In the genomic region with DNA sequence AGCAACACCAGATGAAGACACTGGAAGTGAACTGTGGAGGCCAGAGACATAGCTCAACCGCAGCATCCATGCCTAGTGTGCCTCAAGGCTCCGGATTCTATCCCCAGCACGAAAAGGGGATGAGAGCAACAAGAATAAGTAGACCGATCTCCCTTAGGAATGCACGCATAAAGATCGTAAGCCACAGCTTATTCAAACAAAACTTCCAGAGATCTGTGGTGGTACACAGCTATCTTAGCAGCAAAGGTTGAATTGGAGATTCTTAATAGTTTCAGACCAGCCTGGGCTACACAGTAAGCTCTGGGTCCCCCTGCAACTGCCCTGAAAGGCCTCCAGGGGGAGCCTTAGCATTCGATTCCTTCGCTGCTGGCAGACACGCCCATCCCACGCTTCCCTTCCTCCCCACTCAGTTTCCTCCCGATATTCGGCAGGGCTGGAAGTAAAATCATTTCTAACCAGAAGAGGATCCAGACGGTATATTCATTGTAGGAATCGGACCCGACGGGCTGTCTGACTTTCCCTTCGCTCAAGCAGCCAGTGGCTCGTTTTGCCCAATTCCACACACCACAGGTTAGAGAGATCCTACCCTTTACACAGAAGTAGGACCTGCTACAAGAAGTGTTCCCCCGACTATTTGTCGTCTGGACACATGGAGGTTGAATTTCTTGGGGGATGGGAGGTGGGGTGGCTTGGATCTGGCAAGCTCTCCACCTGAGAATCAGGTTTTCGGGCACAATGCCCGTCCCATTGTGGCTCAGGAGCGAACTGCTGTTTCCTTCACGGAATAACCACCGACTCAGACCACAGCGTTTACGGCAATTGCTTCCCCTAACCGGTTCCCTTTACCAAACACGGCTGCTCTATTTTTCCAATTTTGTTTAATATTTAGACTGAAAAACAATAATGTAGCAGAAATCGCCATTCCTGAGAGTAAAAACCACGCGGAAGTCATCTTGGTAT, we compare ENCODE assay signal across 8 mouse cellular contexts. TPM values are rescaled to one million over a fixed set of nuclear protein-coding genes. Genes with fewer than 3 reads are reported as not detected.
A peak's percentile ranks its signal among the peaks of the same experiment; 100 is the strongest.
DNase-seq lines count a peak whose midpoint lies in the region; ATAC-seq lines count a peak whose summit lies in the region.

No protein-coding gene starts in this region.

- H3K4me3 ChIP-seq in hindbrain, embryonic 14.5 days (replicated peaks; ENCODE audit: low read length) = peak overlapping the region; percentile 41

- no peaks in the 10 kb centered on the region for H3K36me3 ChIP-seq in hindbrain, embryonic 14.5 days (replicated peaks; ENCODE audit: control insufficient read depth, insufficient read depth)

- WGBS in hindbrain, embryonic 14.5 days = 16% methylated on average over 32 of the region's 32 CpGs

- H3K9ac ChIP-seq in hindbrain, embryonic 14.5 days = peak overlapping the region; percentile 57

- H3K9me3 ChIP-seq in hindbrain, embryonic 14.5 days (ENCODE audit: control insufficient read depth, low read length) = no peaks in the 10 kb centered on the region

- peak overlapping the region; percentile 71 for H3K4me2 ChIP-seq in hindbrain, embryonic 14.5 days (replicated peaks)

- ATAC-seq in hindbrain, embryonic 14.5 days (ENCODE audit: low FRiP score) = peak; percentile 80

- H3K27ac ChIP-seq in hindbrain, embryonic 14.5 days = no peak overlapping the region

- H3K4me1 ChIP-seq in hindbrain, embryonic 14.5 days (replicated peaks; ENCODE audit: control insufficient read depth, insufficient read depth, low read length) = 0 out of 2 replicates have a peak, but pooled peaks cover 3% of the 10 kb centered on the region

- H3K27me3 ChIP-seq in hindbrain, embryonic 14.5 days (ENCODE audit: control insufficient read depth, insufficient read depth, low read length) = peaks cover 38% of the 10 kb centered on the region

- peak; percentile 54 for DNase-seq in T-cell, adult 2 months (ENCODE audit: low spot score)
- DNase-seq in cerebellum, postnatal 14 days = peak; percentile 81 to 83
- DNase-seq in frontal cortex, postnatal 36 days (ENCODE audit: low spot score in 2 of 2) = peak; percentile 65 to 69
- peak; percentile 90 for DNase-seq in hindbrain, embryonic 14.5 days (ENCODE audit: low spot score)
- peak; percentile 40 to 68 for DNase-seq in layer of hippocampus, postnatal 25 days (ENCODE audit: extremely low spot score in 1 of 2, low spot score in 1 of 2)
- peak; percentile 77 for DNase-seq in lung, postnatal 25 days (ENCODE audit: low spot score)
- peak; percentile 26 for DNase-seq in retina, adult 2 months (ENCODE audit: low read depth, low spot score)
- DNase-seq in thymus, postnatal 25 days = peak; percentile 68

RNA-seq across cellular contexts. Expression of a gene that starts 41.0 kb away (rescaled TPM):
- not detected in 2 replicates for polyA plus RNA-seq in hindbrain, embryonic 14.5 days (2014; fragmentation: Nextera tagmentation; extraction: Ambion mirVana)
- not detected for total RNA-seq in layer of hippocampus, postnatal 25 days (2021)

RNA-seq across cellular contexts. Expression of a gene that starts 46.7 kb away (rescaled TPM):
- 81.7 and 91.6 TPM in 2 replicates for polyA plus RNA-seq in hindbrain, embryonic 14.5 days (2014; fragmentation: Nextera tagmentation; extraction: Ambion mirVana)
- 100 to 1,000 TPM; 310 to 324 TPM for total RNA-seq in layer of hippocampus, postnatal 25 days (2021)

Comparison
In these comparisons a context has a peak if more than half of its experiments do, and no peak if none do; other contexts are left out.
1. DNase-seq: peak in every context shown above with its lines; median percentile 90 in hindbrain, embryonic 14.5 days; 82 in cerebellum, postnatal 14 days; 77 in lung, postnatal 25 days; 68 in thymus, postnatal 25 days; 67 in frontal cortex, postnatal 36 days; 54 in T-cell, adult 2 months; 54 in layer of hippocampus, postnatal 25 days; 26 in retina, adult 2 months.